In the genomic region with DNA sequence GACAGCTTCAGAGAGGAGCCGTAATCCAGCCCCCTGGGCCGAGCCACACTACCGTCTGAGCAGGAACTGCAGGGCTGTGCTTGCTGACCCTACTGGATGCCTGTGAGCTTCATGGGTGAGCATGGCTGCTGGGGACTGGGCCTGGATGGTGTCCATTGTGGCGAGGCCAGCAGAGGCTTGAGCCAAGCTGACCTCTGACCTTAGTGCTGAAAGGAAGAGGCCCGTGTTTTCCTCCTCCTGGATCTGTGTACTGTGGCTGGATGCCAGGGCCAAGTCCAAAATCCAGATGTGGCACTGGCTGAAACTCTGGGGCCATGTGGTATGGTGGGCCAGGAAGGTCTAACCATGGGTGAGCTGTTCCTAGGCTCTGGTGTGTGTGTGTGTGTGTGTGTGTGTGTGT, we compare ENCODE assay signal across 11 mouse cellular contexts. TPM values are rescaled to one million over a fixed set of nuclear protein-coding genes. Genes with fewer than 3 reads are reported as not detected.
DNase-seq lines count a peak whose midpoint lies in the region; ATAC-seq lines count a peak whose summit lies in the region.
"Had no signal": no experiment of that assay in that cellular context is flagged by ENCODE, and none has a peak within 500 bp of the region (broad histone marks: within the 10 kb centered on the region; RNA-seq: fewer than 3 reads in every experiment).

No protein-coding gene starts in this region.

- peak; percentile 41; the same call in 1 of the 2 replicates for ATAC-seq in intestine, embryonic 16.5 days
- peak; percentile 29; the same call in 1 of the 2 replicates for ATAC-seq in liver, embryonic 11.5 days (replicated peaks; ENCODE audit: low FRiP score)

- peaks cover 4% of the 10 kb centered on the region; the same call in 1 of the 2 replicates for H3K4me1 ChIP-seq in intestine, embryonic 16.5 days (ENCODE audit: control insufficient read depth, insufficient read depth, low read length)
- no peaks in the 10 kb centered on the region for H3K4me1 ChIP-seq in liver, embryonic 11.5 days (replicated peaks; ENCODE audit: control insufficient read depth, insufficient read depth, low read length)
- H3K4me1 ChIP-seq: stomach, embryonic 15.5 days had no signal

- no peak overlapping the region for H3K9ac ChIP-seq in intestine, embryonic 16.5 days (ENCODE audit: low read depth, low read length)
- no peak overlapping the region for H3K9ac ChIP-seq in liver, embryonic 11.5 days (ENCODE audit: low read depth, low read length)
- H3K9ac ChIP-seq: stomach, embryonic 15.5 days had no signal

- no peak overlapping the region for H3K4me3 ChIP-seq in intestine, embryonic 16.5 days (ENCODE audit: low read length)
- no peak overlapping the region for H3K4me3 ChIP-seq in liver, embryonic 11.5 days (ENCODE audit: low read depth, low read length)
- H3K4me3 ChIP-seq: stomach, embryonic 15.5 days had no signal

- WGBS in intestine, embryonic 16.5 days, result 32% methylated on average over 5 of the region's 5 CpGs
- 41% methylated on average over 5 of the region's 5 CpGs for WGBS in liver, embryonic 11.5 days

- intact Hi-C loops in gastrocnemius, postnatal 14 days (cut with DNase I; ENCODE audit: low total_unique reads), result no loop called here

- no peaks in the 10 kb centered on the region for H3K36me3 ChIP-seq in intestine, embryonic 16.5 days (ENCODE audit: control insufficient read depth, insufficient read depth, low read length)
- no peaks in the 10 kb centered on the region for H3K36me3 ChIP-seq in liver, embryonic 11.5 days (ENCODE audit: control insufficient read depth, insufficient read depth, low read length)
- H3K36me3 ChIP-seq: stomach, embryonic 15.5 days had no signal

- H3K27ac ChIP-seq in intestine, embryonic 16.5 days (ENCODE audit: low read length), result no peak overlapping the region
- H3K27ac ChIP-seq in liver, embryonic 11.5 days (ENCODE audit: low read depth, low read length), result no peak overlapping the region
- H3K27ac ChIP-seq: stomach, embryonic 15.5 days had no signal

- no peaks in the 10 kb centered on the region for H3K9me3 ChIP-seq in intestine, embryonic 16.5 days (ENCODE audit: control insufficient read depth, low read length)
- H3K9me3 ChIP-seq in liver, embryonic 11.5 days (ENCODE audit: control insufficient read depth, low read length), result no peaks in the 10 kb centered on the region
- H3K9me3 ChIP-seq: stomach, embryonic 15.5 days had no signal

- H3K4me2 ChIP-seq in intestine, embryonic 16.5 days (ENCODE audit: low read depth, low read length), result no peak overlapping the region
- no peak overlapping the region for H3K4me2 ChIP-seq in liver, embryonic 11.5 days
- H3K4me2 ChIP-seq: stomach, embryonic 15.5 days had no signal

- peak; percentile 34 for DNase-seq in gastrocnemius, postnatal 14 days
- DNase-seq in gastrocnemius, postnatal 4 days (ENCODE audit: low spot score in 2 of 2), result no peak
- peak; percentile 88 for DNase-seq in MN1 (ENCODE audit: low spot score)
- DNase-seq in liver, embryonic 11.5 days (ENCODE audit: low spot score), result no peak
- no peak for DNase-seq in urinary bladder, adult 2 months (ENCODE audit: low spot score)
- no peak for DNase-seq in urinary bladder, postnatal 25 days (ENCODE audit: low spot score)
- no peak for DNase-seq in right cerebral cortex, postnatal 4 days
- DNase-seq: cerebellum, adult 9-11 months had no signal

- H3K27me3 ChIP-seq in intestine, embryonic 16.5 days (replicated peaks; ENCODE audit: control insufficient read depth, insufficient read depth, low read length), result no peaks in the 10 kb centered on the region
- H3K27me3 ChIP-seq in liver, embryonic 11.5 days (replicated peaks; ENCODE audit: control insufficient read depth, insufficient read depth, low read length), result no peaks in the 10 kb centered on the region
- H3K27me3 ChIP-seq: stomach, embryonic 15.5 days had no signal

RNA-seq across cellular contexts. Expression of a gene that starts 9.3 kb away (rescaled TPM):
- 10 to 100 TPM; 18.6 to 19.6 TPM for total RNA-seq in gastrocnemius, postnatal 14 days (2021)
- 1 to 10 TPM; 4.6 to 9.3 TPM for total RNA-seq in gastrocnemius, postnatal 4 days (2021)
- 0.39 and 0.51 TPM in 2 replicates for polyA plus RNA-seq in intestine, embryonic 16.5 days (2015; fragmentation: Nextera tagmentation; extraction: Ambion mirVana)
- 0.43 and 0.48 TPM in 2 replicates for polyA plus RNA-seq in liver, embryonic 11.5 days (2014; fragmentation: Nextera tagmentation; extraction: Ambion mirVana)
- 0.22 and 0.23 TPM in 2 replicates for polyA plus RNA-seq in urinary bladder, adult 2 months (2012; rRNA removed)

RNA-seq across cellular contexts. Expression of a gene that starts 11.0 kb away (rescaled TPM):
- 10 to 100 TPM; 31.6 to 35.0 TPM for total RNA-seq in gastrocnemius, postnatal 14 days (2021)
- 10 to 100 TPM; 45.0 to 47.9 TPM for total RNA-seq in gastrocnemius, postnatal 4 days (2021)
- 6.8 and 7.4 TPM in 2 replicates for polyA plus RNA-seq in intestine, embryonic 16.5 days (2015; fragmentation: Nextera tagmentation; extraction: Ambion mirVana)
- polyA plus RNA-seq in liver, embryonic 11.5 days (2014; fragmentation: Nextera tagmentation; extraction: Ambion mirVana), result 21.1 and 23.7 TPM in 2 replicates
- polyA plus RNA-seq in urinary bladder, adult 2 months (2012; rRNA removed), result 16.4 and 30.5 TPM in 2 replicates

RNA-seq across cellular contexts. Expression of a gene that starts 34.4 kb away (rescaled TPM):
- total RNA-seq in gastrocnemius, postnatal 14 days (2021), result 1 to 10 TPM; 1.3 to 2.8 TPM
- 1 to 10 TPM; 3.5 to 4.0 TPM for total RNA-seq in gastrocnemius, postnatal 4 days (2021)
- polyA plus RNA-seq in intestine, embryonic 16.5 days (2015; fragmentation: Nextera tagmentation; extraction: Ambion mirVana), result 0.53 and 0.78 TPM in 2 replicates
- polyA plus RNA-seq in liver, embryonic 11.5 days (2014; fragmentation: Nextera tagmentation; extraction: Ambion mirVana), result 1.6 and 2.6 TPM in 2 replicates
- polyA plus RNA-seq in urinary bladder, adult 2 months (2012; rRNA removed), result 0.74 and 1.3 TPM in 2 replicates
- total RNA-seq: neutrophil, adult 5-6 weeks had no signal

RNA-seq across cellular contexts. Expression of a gene that starts 48.5 kb away (rescaled TPM):
- total RNA-seq in gastrocnemius, postnatal 14 days (2021), result 10 to 100 TPM; 14.5 to 24.5 TPM
- 10 to 100 TPM; 23.1 to 24.4 TPM for total RNA-seq in gastrocnemius, postnatal 4 days (2021)
- polyA plus RNA-seq in intestine, embryonic 16.5 days (2015; fragmentation: Nextera tagmentation; extraction: Ambion mirVana), result 2.1 and 3.2 TPM in 2 replicates
- polyA plus RNA-seq in liver, embryonic 11.5 days (2014; fragmentation: Nextera tagmentation; extraction: Ambion mirVana), result 1.1 and 1.2 TPM in 2 replicates
- 1.3 and 2.1 TPM in 2 replicates for polyA plus RNA-seq in urinary bladder, adult 2 months (2012; rRNA removed)
- total RNA-seq: neutrophil, adult 5-6 weeks had no signal

Comparison
In these comparisons a context has a peak if more than half of its experiments do, and no peak if none do; other contexts are left out.
1. DNase-seq: peak in gastrocnemius, postnatal 14 days (single experiment) and MN1 (single experiment); none in gastrocnemius, postnatal 4 days (0 of 2), liver, embryonic 11.5 days (single experiment), urinary bladder, adult 2 months (single experiment), urinary bladder, postnatal 25 days (single experiment) and right cerebral cortex, postnatal 4 days (single experiment).